Mouse (Mus musculus) liver, embryonic 11.5 days (tissue): ENCODE results near the gene Actb. TPM values are rescaled to one million over a fixed set of nuclear protein-coding genes. Genes with fewer than 3 reads are reported as not detected.
A peak's percentile ranks its signal among the peaks of the same experiment; 100 is the strongest.

ENCODE experiments used
- ATAC-seq: fragments of 200-750 bp; cut with Nextera tagmentation; replicated peaks from 2 replicates; pipeline ENCODE4 v1.8.0; 2017; ENCODE audit warnings: moderate number of reproducible peaks, mild to moderate bottlenecking, moderate TSS enrichment, moderate library complexity; ENCODE audit not compliant: low FRiP score
- DNase-seq: peaks from one replicate; pipeline ENCODE4 v3.0.0-alpha.2; 2017; ENCODE audit warnings: low spot score
- H3K27ac ChIP-seq: fragments of 300-500 bp; sonication (generic); 2 replicates; pipeline ENCODE4 v1.5.1; 2014; ENCODE audit warnings: mild to moderate bottlenecking, low read depth, low read length, control low read depth
- H3K27me3 ChIP-seq: fragments of 300-500 bp; sonication (generic); replicated peaks from 2 replicates; pipeline ENCODE4 v1.6.1; 2014; ENCODE audit warnings: low read length, mixed read lengths; ENCODE audit not compliant: control insufficient read depth, insufficient read depth
- H3K36me3 ChIP-seq: fragments of 300-500 bp; sonication (generic); 2 replicates; pipeline ENCODE4 v1.6.1; 2014; ENCODE audit warnings: mild to moderate bottlenecking, low read length, moderate library complexity, mixed read lengths; ENCODE audit not compliant: control insufficient read depth, insufficient read depth
- H3K4me1 ChIP-seq: fragments of 300-500 bp; sonication (generic); replicated peaks from 2 replicates; pipeline ENCODE4 v1.6.1; 2014; ENCODE audit warnings: low read length, mixed read lengths; ENCODE audit not compliant: control insufficient read depth, insufficient read depth
- H3K4me2 ChIP-seq: fragments of 300-500 bp; sonication (generic); 2 replicates; pipeline ENCODE4 v1.6.1; 2014; ENCODE audit warnings: mild to moderate bottlenecking, control low read depth, moderate library complexity
- H3K4me3 ChIP-seq: fragments of 300-500 bp; sonication (generic); 2 replicates; pipeline ENCODE4 v1.5.1; 2014; ENCODE audit warnings: low read depth, low read length, control low read depth
- H3K9ac ChIP-seq: fragments of 300-500 bp; sonication (generic); 2 replicates; pipeline ENCODE4 v1.6.1; 2014; ENCODE audit warnings: low read depth, low read length, control low read depth
- H3K9me3 ChIP-seq: fragments of 300-500 bp; sonication (generic); 2 replicates; pipeline ENCODE4 v1.6.1; 2016; ENCODE audit warnings: low read length, inconsistent platforms, mixed read lengths; ENCODE audit not compliant: control insufficient read depth
- WGBS: fragments of 180-500 bp; shearing (Covaris S2); extraction: QIAGEN DNeasy Blood & Tissue Kit; methylation state at CpG from one replicate; pipeline ENCODE4 v1.1.7; 2014; 5-methylcytosine and 5-hydroxymethylcytosine counted together
- polyA plus RNA-seq: library from polyadenylated mRNA; unstranded; fragments of >200 nt; fragmentation: Nextera tagmentation; extraction: Ambion mirVana; gene quantifications from 2 replicates; pipeline ENCODE4 v1.2.1, GENCODE M21; 2014

Gene Actb
- polyA plus RNA-seq, 1 experiment from 2014 or later: 12,749 TPM

DNA sequence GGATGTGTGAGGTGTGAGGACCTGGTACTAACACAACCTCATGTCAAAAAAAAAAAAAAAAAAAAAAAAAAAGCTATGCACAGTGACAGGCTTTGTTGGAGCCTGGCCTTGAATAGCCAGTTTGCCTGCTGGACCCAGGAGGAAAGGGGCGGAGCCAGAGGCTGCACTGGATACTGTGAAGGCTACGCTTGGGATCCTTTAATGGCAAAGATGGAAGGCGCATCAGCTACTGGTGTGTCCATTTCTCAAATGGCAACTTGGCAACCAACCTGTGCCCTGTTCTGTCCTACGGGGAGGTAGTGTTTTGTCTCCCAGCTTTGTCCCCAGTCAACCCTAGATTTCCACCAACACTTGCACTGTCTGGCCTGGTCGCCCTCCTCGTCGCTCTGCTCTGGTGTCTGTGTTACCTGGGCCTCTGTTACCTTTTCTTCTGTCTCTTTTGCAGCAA, 5.2 kb downstream of the Actb start:
- H3K9me3 ChIP-seq: no peaks in the 10 kb centered on the region
- DNase-seq: peak; percentile 49
- H3K4me3 ChIP-seq: no peak overlapping the region
- H3K4me2 ChIP-seq: no peak overlapping the region
- ATAC-seq: no peak
- peaks cover 44% of the 10 kb centered on the region for H3K36me3 ChIP-seq
- H3K27ac ChIP-seq: 0 out of 2 replicates have a peak overlapping the region, but pooled peaks have one; percentile 0
- no peak overlapping the region for H3K9ac ChIP-seq
- peaks cover 12% of the 10 kb centered on the region for H3K4me1 ChIP-seq
- no peaks in the 10 kb centered on the region for H3K27me3 ChIP-seq
- 88% methylated on average over 7 of the region's 7 CpGs for WGBS

GRCm38 (mm10) chr5:142900651-142901050, 5.9 kb downstream of the Actb start:
- 0 out of 2 replicates have a peak overlapping the region, but pooled peaks have one; percentile 0 for H3K27ac ChIP-seq
- no peaks in the 10 kb centered on the region for H3K9me3 ChIP-seq
- WGBS: 83% methylated on average over 7 of the region's 7 CpGs
- no peak overlapping the region for H3K4me3 ChIP-seq
- no peak for ATAC-seq
- no peak for DNase-seq
- H3K36me3 ChIP-seq: peaks cover 44% of the 10 kb centered on the region
- no peak overlapping the region for H3K4me2 ChIP-seq
- H3K9ac ChIP-seq: no peak overlapping the region
- H3K4me1 ChIP-seq: peaks cover 19% of the 10 kb centered on the region
- no peaks in the 10 kb centered on the region for H3K27me3 ChIP-seq

DNA sequence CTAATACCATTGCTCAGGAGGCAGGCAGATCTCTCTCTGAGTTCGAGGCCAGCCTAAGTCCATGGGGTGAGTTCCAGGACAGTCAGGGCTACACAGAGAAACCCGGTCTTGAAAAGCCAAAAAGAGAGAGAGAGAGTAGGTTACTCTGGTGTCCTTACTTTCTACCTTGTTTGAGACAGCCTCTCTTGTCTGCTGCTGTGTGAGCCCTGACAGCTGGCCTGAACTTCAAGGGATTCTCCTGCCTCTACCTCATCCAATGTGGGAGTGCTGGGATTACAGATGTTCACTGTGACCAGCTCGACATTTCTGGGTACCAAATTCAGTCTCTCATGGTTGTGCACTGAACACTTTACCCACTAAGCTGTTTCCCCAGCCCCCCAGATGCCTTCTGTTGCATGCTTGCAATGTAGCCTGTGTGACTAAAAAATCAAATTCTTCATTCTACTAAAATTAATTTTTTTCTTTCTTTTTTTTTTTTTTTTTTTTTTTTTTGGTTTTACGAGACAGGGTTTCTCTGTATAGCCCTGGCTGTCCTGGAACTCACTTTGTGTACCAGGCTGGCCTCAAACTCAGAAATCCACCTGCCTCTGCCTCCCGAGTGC, 6.5 kb downstream of the Actb start:
- DNase-seq: no peak
- Histone ChIP-seq H3K9ac (no peak overlapping the region), H3K27ac (no peak overlapping the region), H3K4me1 (peaks cover 19% of the 10 kb centered on the region), H3K36me3 (peaks cover 39% of the 10 kb centered on the region), H3K27me3 (no peaks in the 10 kb centered on the region), H3K4me3 (no peak overlapping the region), H3K9me3 (no peaks in the 10 kb centered on the region), H3K4me2 (no peak overlapping the region)
- WGBS: 77% methylated on average over 4 of the region's 5 CpGs
- no peak for ATAC-seq

- Histone ChIP-seq H3K36me3 (peaks cover 30% of the 10 kb centered on the region), H3K9me3 (no peaks in the 10 kb centered on the region), H3K9ac (no peak overlapping the region), H3K4me2 (no peak overlapping the region), H3K4me3 (no peak overlapping the region), H3K27ac (no peak overlapping the region), H3K27me3 (no peaks in the 10 kb centered on the region), H3K4me1 (peaks cover 16% of the 10 kb centered on the region)
- WGBS: 83% methylated on average over 9 of the region's 9 CpGs
- ATAC-seq: no peak
- no peak for DNase-seq
Observed at GRCm38 (mm10) chr5:142899057-142899601, 7.4 kb downstream of the Actb start.

DNA sequence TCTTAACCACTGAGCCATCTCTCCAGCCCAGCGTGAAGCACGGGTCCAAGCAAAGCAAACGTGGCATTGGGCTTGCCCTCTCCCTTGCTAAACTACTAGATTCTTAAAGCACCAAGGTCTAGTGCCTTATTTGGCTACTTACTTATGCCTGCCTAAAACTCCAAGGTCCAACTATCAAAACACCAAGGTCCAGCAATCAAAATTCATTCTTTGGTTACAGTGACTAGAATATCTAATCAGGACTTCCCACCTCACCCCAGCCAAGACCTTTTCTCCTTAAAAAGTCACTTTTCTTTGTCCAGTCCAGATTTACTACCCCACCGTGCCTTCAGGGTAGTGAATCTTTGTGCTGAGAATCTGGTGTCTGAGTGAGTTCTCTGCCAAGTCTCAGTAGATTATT, 8.2 kb downstream of the Actb start:
- 82% methylated on average over 4 of the region's 4 CpGs for WGBS
- Histone ChIP-seq H3K9ac (no peak overlapping the region), H3K4me3 (no peak overlapping the region), H3K27me3 (no peaks in the 10 kb centered on the region), H3K4me1 (peaks cover 20% of the 10 kb centered on the region), H3K36me3 (peaks cover 24% of the 10 kb centered on the region), H3K4me2 (no peak overlapping the region), H3K27ac (no peak overlapping the region), H3K9me3 (no peaks in the 10 kb centered on the region)
- DNase-seq (no peak), ATAC-seq (no peak)

- Histone ChIP-seq H3K9me3 (no peaks in the 10 kb centered on the region), H3K4me1 (peaks cover 20% of the 10 kb centered on the region), H3K27me3 (no peaks in the 10 kb centered on the region), H3K9ac (no peak overlapping the region), H3K27ac (no peak overlapping the region), H3K36me3 (peaks cover 19% of the 10 kb centered on the region), H3K4me3 (no peak overlapping the region), H3K4me2 (no peak overlapping the region)
- DNase-seq (no peak), ATAC-seq (no peak)
- WGBS: 90% methylated on average over 7 of the region's 7 CpGs
Observed at GRCm38 (mm10) chr5:142897568-142898248, 8.8 kb downstream of the Actb start.

DNA sequence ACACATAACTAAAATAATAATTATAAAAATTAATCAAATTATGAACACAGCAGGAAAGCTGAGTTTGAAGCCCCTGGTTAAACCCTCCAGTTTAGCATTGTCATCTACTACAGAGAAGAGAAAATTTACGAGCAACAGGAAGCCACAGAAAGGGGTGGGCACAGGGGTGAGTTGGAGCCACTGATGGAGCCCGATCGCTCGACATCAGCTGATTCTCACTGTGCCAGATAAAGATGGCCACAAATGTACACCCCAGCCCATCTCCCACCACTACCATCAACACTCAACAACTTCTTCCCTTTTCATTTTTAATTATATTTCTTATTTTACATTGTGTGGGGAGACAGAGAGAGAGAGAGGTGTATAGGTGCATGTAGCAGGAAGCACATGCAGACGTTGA, 9.8 kb downstream of the Actb start:
- no peaks in the 10 kb centered on the region for H3K9me3 ChIP-seq
- no peaks in the 10 kb centered on the region for H3K27me3 ChIP-seq
- no peak for ATAC-seq
- H3K36me3 ChIP-seq: peaks cover 13% of the 10 kb centered on the region
- no peak overlapping the region for H3K4me2 ChIP-seq
- no peak overlapping the region for H3K4me3 ChIP-seq
- peaks cover 20% of the 10 kb centered on the region for H3K4me1 ChIP-seq
- no peak overlapping the region for H3K9ac ChIP-seq
- no peak overlapping the region for H3K27ac ChIP-seq
- WGBS: 58% methylated on average over 5 of the region's 5 CpGs
- no peak for DNase-seq

DNA sequence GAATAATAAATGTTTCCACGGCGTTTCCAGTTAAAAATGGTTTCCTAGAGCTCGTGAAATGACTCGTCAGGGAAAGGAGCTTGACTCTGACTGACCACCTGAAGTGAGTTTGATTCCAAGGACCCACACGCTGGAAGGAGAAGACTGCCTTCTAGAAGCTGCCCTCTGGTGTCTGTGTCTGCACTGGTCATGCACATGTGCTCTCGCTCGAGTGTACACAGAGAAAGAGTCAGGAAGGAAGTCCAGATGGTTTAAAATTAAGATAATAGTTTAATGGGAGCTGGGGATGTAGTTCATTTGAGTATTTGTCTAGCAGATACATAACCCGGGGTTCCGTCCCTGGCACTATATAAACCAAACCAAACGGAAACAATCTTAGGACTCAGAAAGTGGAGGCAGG, 10.4 kb downstream of the Actb start:
- peak overlapping the region; percentile 96 for H3K4me2 ChIP-seq
- H3K9me3 ChIP-seq: no peaks in the 10 kb centered on the region
- H3K9ac ChIP-seq: peak overlapping the region; percentile 16; the same call in 1 of the 2 replicates
- peaks cover 20% of the 10 kb centered on the region for H3K4me1 ChIP-seq
- H3K27ac ChIP-seq: peak overlapping the region; percentile 39; the same call in 1 of the 2 replicates
- DNase-seq: no peak
- H3K36me3 ChIP-seq: peaks cover 8% of the 10 kb centered on the region
- WGBS: 71% methylated on average over 10 of the region's 10 CpGs
- no peaks in the 10 kb centered on the region for H3K27me3 ChIP-seq
- no peak for ATAC-seq
- peak overlapping the region; percentile 72; the same call in 1 of the 2 replicates for H3K4me3 ChIP-seq
